Mouse (Mus musculus) CD4-positive, CD25-positive, alpha-beta regulatory T cell, adult 2 months (primary cell): ENCODE measurements around the gene Creg1.

ENCODE experiments used
- DNase-seq: peaks from one replicate; pipeline ENCODE4 v3.0.0-alpha.2; 2012; ENCODE audit warnings: low read depth, low spot score

Creg1 gene

DNA sequence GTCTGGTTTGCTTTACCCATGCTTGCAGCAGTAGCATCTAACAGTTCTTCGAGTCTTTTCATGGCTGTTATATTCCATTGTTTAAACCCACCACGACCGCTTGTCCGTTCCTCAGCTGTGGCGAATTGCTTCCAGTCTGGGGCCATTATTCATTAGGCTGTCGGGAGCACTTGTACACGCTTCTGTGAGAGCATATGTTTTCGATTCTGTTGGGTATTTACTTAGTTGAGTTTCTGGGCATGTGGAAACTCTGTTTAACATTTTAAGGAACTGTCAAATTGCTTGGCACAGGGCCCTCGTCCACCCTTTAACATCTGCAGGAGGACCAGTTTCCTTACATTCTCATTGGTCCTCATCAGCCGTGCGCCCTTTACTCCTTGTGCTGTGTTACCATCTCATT, 22.8 kb downstream of the Creg1 start:
- DNase-seq = no peak

DNA sequence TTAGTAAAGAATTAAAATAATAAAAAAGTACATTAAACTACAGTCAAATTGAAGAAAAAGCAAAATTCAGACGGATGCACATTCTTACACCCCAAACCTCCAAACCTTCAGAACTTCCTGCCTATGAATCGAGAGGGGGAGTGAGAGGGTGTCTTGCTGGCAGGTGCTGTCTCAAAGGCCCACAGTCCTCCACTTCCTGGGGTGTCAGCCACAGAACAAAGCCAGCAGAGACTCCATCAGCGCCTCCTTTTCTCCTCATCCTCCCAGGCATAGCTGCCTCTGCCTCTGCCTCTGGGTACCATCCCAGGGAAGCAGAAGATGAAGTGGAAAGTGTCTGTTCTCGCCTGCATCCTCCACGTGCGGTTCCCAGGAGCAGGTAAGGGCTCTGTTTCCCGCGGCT, 25.0 kb downstream of the Creg1 start, which contains the start of gene Cd247:
Gene Cd247 (plus strand): TSS at position 171 of the 400 bp plus-strand sequence.
- DNase-seq = peak; percentile 82

DNA sequence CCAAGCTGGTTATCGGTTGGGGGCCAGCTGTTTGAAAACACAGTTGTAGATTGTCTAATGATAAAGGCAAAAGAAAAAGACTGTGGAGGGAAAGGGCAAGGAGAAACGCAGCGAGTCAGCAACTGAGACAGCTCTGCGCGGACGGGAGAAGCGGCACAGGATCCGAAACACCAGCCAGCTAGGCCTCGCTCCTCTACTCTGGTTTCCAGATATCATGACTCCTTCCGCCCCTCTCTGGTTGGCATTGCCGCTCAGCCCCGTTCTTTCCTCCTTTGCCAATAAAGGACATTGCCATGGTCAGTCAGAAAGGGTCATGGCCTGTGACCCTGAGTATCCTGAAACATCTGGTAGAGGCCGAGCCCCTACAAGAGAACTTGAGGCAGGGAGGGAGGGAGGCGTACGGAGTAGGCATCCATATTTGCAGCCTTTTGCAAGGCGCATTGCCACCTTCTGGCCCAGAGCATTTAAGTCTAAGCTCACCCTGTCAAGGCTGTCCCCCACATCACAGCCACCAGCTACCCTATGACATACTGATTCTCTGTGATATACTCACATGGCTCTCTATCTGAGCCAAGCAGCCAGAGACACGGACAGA, 25.6 kb downstream of the Creg1 start:
- DNase-seq = peak; percentile 69

DNA sequence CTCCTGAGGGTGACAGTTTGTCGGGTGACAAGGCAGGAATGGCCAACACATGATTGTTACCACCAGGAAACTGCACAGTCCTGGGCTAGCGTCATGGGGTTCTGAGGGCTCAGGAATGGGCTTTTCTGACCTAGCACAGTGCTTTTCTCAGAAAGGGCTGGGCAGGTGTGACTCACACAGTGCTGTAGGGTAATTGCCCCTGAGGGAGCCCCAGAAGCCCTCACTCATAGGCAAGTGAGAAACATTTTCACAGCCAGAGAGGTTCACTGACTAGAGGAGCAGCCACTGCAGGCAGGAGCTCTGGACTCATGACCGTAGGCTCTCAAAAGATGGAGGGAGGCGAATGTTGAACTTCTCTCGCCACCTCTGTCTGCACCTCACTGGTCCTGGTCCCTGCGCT, 26.4 kb downstream of the Creg1 start:
- peak; percentile 68 for DNase-seq

GRCm38 (mm10) chr1:165790461-165791210, 27.1 kb downstream of the Creg1 start:
- DNase-seq = peak; percentile 45

GRCm38 (mm10) chr1:165791411-165791810, 27.9 kb downstream of the Creg1 start:
- DNase-seq = peak; percentile 51

DNA sequence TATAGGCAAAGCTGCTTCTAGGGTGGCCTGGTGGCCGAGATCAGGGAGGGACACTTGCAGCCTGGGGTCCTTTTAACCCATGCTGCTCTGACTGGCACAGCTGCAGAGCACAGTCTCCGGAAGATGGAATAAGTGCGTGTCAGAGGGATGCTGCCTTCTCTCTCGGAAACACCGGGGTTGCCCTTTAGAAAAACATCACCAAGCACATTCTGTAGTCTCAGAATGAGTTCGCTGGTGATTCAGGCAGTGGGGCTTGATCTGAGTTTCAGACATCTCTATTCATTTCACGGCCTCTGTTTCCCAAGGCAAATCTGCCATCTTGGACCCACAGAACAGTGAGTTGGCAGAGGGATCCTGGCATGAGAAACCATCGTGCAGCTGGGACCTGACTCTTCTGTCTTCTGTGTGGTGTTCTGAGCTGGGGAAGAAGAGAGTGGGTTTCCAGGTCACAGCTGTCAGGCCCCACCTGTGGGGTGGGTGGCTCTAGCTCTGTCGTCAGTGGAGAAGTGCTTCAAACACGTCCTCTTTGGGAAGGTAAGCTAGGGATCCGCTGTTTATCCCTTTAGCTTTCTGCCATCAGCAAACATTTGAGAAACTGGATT, 38.3 kb downstream of the Creg1 start:
- peak; percentile 63 for DNase-seq

DNA sequence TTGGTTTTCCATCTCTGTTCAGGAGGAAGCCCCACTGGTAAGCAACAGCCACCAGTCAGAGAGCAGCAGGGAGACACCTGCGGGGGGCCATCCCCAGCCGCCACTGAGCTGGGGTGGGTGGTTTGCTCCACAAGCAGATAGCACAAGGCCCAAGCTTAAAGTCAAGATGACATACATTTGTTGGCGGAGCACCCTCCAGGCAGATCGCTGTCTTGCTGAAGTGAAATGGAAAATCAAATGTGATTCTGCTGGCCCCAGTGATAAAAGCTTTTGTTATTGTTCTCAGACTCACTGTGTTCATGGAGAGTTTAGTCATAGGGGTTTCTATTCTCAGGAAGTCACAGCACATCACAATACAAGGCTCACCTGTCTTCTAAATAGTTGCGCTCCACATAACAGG, 39.6 kb downstream of the Creg1 start:
- peak; percentile 66 for DNase-seq

GRCm38 (mm10) chr1:165804133-165804532, 40.6 kb downstream of the Creg1 start:
- no peak for DNase-seq

- DNase-seq = peak; percentile 50
Observed at GRCm38 (mm10) chr1:165810633-165811032, 47.1 kb downstream of the Creg1 start.

GRCm38 (mm10) chr1:165811170-165811569, 47.6 kb downstream of the Creg1 start:
- no peak for DNase-seq

DNA sequence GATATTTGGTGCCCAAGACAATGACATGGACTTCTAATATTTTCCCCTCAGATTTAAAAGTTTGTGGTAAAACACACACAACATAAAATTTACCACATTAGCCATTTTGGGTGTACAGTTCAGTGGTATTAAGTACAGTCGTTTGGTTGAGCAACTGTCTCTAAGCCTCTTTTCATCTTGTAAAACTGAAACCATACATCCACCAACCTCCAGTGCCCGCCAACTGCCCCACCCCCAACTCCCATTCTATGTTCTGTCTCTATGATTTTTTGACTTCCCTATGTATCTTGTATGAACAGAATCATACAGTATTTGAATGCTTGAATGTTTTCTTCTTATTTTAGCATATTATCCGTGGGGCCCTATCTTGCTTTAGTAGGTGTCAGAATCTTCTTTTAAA, 49.2 kb downstream of the Creg1 start:
- DNase-seq = peak; percentile 66

DNA sequence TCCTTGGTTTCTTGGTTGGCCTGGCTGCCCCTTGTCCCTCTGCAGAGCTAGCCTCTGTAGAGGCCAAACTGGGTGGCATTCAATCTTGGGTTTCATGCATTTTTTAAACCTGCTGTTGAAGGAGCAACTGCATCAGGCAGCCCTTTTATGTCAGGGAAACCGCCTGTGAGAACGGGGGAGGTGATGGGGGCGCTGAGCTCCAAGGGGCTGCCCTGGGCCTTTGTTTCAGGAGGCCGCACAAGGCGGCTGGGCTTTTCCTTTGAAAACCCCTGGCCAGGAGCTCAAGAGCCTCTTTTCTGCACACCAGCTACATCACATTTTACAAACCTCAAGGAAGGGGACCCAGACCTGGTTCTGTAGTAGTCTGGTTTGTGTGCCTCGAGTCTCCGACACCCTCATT, 50.6 kb downstream of the Creg1 start:
- DNase-seq = no peak

- DNase-seq = no peak
Observed at GRCm38 (mm10) chr1:165814521-165815278, 51.2 kb downstream of the Creg1 start.

DNA sequence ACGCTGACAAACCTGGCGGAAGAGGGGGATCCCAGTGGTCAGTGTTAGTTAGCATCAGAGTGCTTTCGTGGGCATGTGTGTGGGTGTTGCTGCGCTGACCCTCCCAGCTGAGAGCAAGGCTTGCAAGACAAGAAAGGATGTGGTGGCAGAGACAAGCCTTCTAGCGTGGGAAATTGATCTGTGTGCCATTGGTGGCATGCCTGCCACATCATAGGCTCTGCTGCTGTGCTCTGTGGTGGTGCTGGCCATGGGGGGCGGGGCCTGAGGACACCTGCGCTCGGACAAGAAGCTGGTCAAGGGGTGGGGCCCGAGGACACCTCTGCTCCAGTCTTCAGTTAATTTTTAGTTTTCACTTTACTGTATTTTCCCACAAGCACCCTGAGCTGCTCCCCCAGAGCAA, 52.8 kb downstream of the Creg1 start:
- DNase-seq = peak; percentile 66

- DNase-seq = no peak
Observed at GRCm38 (mm10) chr1:165817264-165817663, 53.7 kb downstream of the Creg1 start.

DNA sequence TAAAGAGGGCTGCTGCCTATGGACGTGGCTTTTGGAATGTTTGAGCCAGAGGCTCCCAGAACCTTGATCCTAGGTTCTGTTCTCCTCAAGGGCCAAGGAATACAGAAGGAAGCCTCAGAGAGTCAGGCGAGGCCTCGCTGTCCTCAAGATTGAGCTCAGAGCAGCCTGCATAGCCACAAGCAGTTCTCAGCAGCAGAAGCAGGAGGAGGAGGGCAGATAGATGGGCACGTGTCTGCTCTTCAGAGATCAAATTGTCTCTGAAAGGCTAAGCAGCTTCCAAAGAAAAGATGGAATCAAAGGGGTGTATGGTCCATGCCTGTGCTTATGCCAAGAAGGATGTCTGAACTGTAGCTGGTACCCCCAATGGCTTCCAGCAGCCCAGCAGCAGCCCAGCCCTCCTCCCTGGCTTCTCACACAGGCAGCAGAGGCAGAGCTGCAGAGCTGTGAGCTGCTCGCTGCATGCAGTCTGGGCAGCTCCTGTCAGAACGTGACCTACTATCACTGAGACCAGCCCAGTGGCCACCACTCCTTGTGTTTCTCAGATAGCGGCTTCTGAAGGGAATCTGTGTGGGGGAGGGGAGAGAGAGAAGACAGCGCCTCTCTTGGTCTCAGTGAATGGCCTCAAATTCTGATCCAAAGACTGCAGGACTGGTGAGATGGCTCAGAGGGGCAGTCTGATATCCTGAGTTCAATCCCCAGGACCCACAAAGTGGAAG, 54.8 kb downstream of the Creg1 start:
- no peak for DNase-seq

DNA sequence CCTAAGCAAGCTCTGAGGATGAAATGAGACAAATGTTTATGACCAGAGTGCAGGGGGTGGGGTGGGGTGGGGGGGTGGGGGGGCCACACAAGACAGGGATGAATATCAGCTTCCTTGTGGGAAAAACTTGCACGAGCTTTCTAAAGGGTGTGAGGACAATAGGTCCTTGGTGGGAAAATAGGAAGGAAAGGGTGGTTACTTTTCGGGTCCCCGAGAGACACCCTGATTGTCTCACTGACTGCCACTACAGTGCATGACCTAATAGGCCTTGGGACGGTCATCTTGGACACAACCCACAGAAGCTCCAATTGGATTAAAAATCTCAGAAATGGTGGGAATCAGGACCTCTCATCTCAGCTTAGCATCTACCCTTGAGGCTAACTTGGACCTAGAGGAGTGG, 55.6 kb downstream of the Creg1 start:
- DNase-seq = no peak

DNA sequence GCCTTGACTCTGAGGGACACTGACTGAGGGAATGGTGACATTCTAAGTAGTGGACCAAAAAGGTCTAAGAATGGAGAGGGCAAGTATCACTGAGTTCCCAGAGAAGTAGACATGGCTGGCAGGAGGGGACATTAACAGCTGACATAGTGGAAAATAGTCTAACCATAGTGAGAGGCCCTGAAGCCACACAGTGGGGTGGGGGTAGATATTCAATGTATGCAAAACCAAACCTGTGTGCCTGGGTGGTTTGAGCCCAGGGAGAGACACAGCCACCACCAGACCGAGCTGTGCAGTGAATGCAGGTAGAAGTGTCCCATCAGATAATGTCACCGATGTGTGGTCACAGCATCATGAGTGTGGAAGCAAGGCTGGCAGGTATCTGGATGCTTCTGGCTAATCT, 58.5 kb downstream of the Creg1 start:
- DNase-seq = peak; percentile 47
